Mouse (Mus musculus): ENCODE measurements around the gene Tnpo3. TPM values are rescaled to one million over a fixed set of nuclear protein-coding genes. Genes with fewer than 3 reads are reported as not detected.

Gene Tnpo3
- polyA plus RNA-seq (2015; fragmentation: Nextera tagmentation; extraction: Ambion mirVana), result 87.5 and 93.2 TPM in 2 replicates

GRCm38 (mm10) chr6:29609111-29610019 is at the start of gene Tnpo3:
Gene Tnpo3 (minus strand): TSS chr6:29609887.
- WGBS, result under 1% methylated on average over 67 of the region's 67 CpGs
- no peaks in the 10 kb centered on the region for H3K27me3 ChIP-seq (replicated peaks)

GRCm38 (mm10) chr6:29658626-29659475 is 49.2 kb upstream of the Tnpo3 start:
- H3K36me3 ChIP-seq (replicated peaks), result no peaks in the 10 kb centered on the region
- 92% methylated on average over 3 of the region's 3 CpGs for WGBS
- no peak overlapping the region for H3K4me3 ChIP-seq
- no peak overlapping the region for H3K9ac ChIP-seq
- no peaks in the 10 kb centered on the region for H3K4me1 ChIP-seq
- H3K27ac ChIP-seq, result no peak overlapping the region
- H3K27me3 ChIP-seq (replicated peaks), result no peaks in the 10 kb centered on the region
- ATAC-seq (replicated peaks), result no peak
- H3K4me2 ChIP-seq, result no peak overlapping the region
- no peaks in the 10 kb centered on the region for H3K9me3 ChIP-seq

More at GRCm38 (mm10) chr6:29609111-29610019, at the start of gene Tnpo3:
- H3K27ac ChIP-seq, result peak within 1 kb of the TSS; percentile 96
- no peaks in the 10 kb centered on the region for H3K9me3 ChIP-seq
- peaks cover 22% of the 10 kb centered on the region for H3K4me1 ChIP-seq
- peak; percentile 97 for ATAC-seq (replicated peaks)
- peak within 1 kb of the TSS; percentile 98 for H3K9ac ChIP-seq
- peak within 1 kb of the TSS; percentile 81 for H3K4me2 ChIP-seq
- peak within 1 kb of the TSS; percentile 96 for H3K4me3 ChIP-seq
- no peaks in the 10 kb centered on the region for H3K36me3 ChIP-seq (replicated peaks)

DNA sequence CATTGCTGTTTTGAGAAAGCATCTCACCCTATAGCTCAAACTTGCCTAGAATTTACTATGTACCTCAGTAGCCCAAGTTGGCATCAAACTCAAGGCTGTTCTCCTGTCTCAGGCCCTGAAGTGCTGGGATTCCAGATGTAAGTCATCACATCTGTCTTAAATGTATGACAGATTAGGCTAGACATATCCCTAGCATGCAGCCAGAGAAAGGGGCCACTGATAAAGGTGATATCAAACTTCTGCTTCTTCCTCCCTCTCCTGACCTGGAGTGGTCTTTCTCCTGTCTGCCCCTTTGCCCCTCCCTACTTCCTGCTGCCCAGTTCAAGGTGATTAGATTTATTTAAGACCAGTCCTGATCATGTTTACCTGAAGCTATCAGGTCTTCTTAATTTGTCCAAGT is 43.6 kb upstream of the Tnpo3 start:
- H3K9me3 ChIP-seq, result no peaks in the 10 kb centered on the region
- H3K36me3 ChIP-seq (replicated peaks), result no peaks in the 10 kb centered on the region
- H3K9ac ChIP-seq, result no peak overlapping the region
- H3K4me1 ChIP-seq, result no peaks in the 10 kb centered on the region
- no peak overlapping the region for H3K4me2 ChIP-seq
- no peaks in the 10 kb centered on the region for H3K27me3 ChIP-seq (replicated peaks)
- no peak overlapping the region for H3K4me3 ChIP-seq
- no peak for ATAC-seq (replicated peaks)
- no peak overlapping the region for H3K27ac ChIP-seq

GRCm38 (mm10) chr6:29650170-29650549 is 40.5 kb upstream of the Tnpo3 start:
- no peaks in the 10 kb centered on the region for H3K36me3 ChIP-seq (replicated peaks)
- 75% methylated on average over 10 of the region's 10 CpGs for WGBS
- no peak overlapping the region for H3K4me2 ChIP-seq
- H3K9ac ChIP-seq, result no peak overlapping the region
- no peak overlapping the region for H3K4me3 ChIP-seq
- no peaks in the 10 kb centered on the region for H3K27me3 ChIP-seq (replicated peaks)
- H3K4me1 ChIP-seq, result no peaks in the 10 kb centered on the region
- H3K27ac ChIP-seq, result no peak overlapping the region
- H3K9me3 ChIP-seq, result no peaks in the 10 kb centered on the region
- ATAC-seq (replicated peaks), result no peak

DNA sequence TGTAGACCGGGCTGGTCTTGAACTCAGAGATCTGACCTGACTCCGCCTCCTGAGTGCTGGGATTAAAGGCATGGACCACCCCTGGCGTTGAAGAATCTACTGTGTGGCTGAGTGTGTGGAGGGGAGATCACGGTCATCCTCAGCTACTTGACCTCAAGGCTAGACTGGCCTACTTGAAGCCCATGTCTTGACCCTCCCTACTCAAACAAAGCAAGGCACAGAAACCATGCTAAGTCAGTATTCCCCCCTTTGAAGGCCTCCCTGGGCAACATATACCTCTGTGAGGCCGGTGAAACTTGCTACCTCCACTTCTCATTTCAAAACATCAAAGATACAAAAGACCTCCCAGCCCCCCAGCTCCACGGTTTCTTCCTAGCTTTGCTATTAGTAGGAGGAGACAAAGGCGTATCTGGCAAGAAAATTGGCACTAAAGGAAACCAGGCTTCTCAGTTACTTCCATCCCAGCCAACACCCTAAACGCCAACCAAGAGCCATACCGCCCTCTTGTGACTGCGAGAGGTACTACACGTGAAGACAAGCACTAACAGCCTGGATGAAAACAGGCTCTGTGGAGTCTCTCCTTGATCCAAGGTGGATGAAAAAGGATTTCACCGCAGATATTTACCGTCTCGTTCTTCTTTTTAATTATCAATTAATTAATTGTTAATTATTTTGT is 39.9 kb upstream of the Tnpo3 start:
- Histone ChIP-seq H3K27me3 (replicated peaks) (no peaks in the 10 kb centered on the region), H3K9ac (no peak overlapping the region), H3K27ac (no peak overlapping the region), H3K4me3 (no peak overlapping the region), H3K4me2 (no peak overlapping the region), H3K9me3 (no peaks in the 10 kb centered on the region), H3K36me3 (replicated peaks) (no peaks in the 10 kb centered on the region), H3K4me1 (no peaks in the 10 kb centered on the region)
- no peak for ATAC-seq (replicated peaks)
- 29% methylated on average over 14 of the region's 14 CpGs for WGBS

- H3K4me2 ChIP-seq, result no peak overlapping the region
- H3K9me3 ChIP-seq, result no peaks in the 10 kb centered on the region; the same call in 1 of the 2 replicates
- ATAC-seq (replicated peaks), result no peak
- H3K4me3 ChIP-seq, result no peak overlapping the region
- no peak overlapping the region for H3K27ac ChIP-seq
- no peak overlapping the region for H3K9ac ChIP-seq
- 88% methylated on average over 4 of the region's 4 CpGs for WGBS
- H3K4me1 ChIP-seq, result no peaks in the 10 kb centered on the region
- H3K27me3 ChIP-seq (replicated peaks), result peaks cover 3% of the 10 kb centered on the region; the same call in 1 of the 2 replicates
- no peaks in the 10 kb centered on the region for H3K36me3 ChIP-seq (replicated peaks)
These were observed 32.1 kb upstream of the Tnpo3 start for GRCm38 (mm10) chr6:29641816-29642215.

GRCm38 (mm10) chr6:29639580-29640419 is 30.1 kb upstream of the Tnpo3 start:
- ATAC-seq (replicated peaks), result no peak
- WGBS, result 9% methylated on average over 7 of the region's 7 CpGs
- Histone ChIP-seq H3K9ac (no peak overlapping the region), H3K4me2 (no peak overlapping the region), H3K36me3 (replicated peaks) (no peaks in the 10 kb centered on the region), H3K9me3 (no peaks in the 10 kb centered on the region; the same call in 1 of the 2 replicates), H3K27ac (no peak overlapping the region), H3K27me3 (replicated peaks) (peaks cover 3% of the 10 kb centered on the region; the same call in 1 of the 2 replicates), H3K4me3 (no peak overlapping the region), H3K4me1 (no peaks in the 10 kb centered on the region)

DNA sequence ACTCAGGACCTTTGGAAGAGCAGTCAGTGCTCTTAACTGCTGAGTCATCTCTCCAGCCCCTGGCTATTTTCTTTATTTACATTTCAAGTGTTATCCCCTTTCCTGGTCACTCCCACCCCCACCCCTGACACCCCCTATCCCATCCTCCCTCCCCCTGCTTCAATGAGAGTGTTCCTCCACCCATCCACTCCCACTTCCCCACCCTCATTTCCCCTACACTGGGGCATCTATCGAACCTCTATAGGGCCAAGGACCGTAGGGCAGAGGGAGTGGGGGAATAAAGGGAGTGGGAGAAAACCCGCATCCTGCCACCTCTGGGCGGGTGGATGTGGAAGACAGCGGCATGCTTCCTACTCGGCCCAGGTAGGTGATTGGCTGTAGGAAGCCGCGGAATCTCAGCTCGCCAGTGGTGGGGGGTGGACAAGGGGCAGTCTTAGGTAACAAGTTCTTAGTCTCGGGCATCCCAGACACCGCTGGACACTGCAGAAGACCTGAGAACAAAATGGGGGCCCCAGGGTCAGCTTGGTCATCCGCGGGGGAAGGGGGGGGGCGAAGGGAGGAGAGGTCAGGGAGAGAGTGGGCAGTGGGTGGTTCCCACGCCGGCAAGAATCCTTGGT is 29.3 kb upstream of the Tnpo3 start:
- WGBS, result 14% methylated on average over 16 of the region's 16 CpGs
- ATAC-seq (replicated peaks), result no peak

DNA sequence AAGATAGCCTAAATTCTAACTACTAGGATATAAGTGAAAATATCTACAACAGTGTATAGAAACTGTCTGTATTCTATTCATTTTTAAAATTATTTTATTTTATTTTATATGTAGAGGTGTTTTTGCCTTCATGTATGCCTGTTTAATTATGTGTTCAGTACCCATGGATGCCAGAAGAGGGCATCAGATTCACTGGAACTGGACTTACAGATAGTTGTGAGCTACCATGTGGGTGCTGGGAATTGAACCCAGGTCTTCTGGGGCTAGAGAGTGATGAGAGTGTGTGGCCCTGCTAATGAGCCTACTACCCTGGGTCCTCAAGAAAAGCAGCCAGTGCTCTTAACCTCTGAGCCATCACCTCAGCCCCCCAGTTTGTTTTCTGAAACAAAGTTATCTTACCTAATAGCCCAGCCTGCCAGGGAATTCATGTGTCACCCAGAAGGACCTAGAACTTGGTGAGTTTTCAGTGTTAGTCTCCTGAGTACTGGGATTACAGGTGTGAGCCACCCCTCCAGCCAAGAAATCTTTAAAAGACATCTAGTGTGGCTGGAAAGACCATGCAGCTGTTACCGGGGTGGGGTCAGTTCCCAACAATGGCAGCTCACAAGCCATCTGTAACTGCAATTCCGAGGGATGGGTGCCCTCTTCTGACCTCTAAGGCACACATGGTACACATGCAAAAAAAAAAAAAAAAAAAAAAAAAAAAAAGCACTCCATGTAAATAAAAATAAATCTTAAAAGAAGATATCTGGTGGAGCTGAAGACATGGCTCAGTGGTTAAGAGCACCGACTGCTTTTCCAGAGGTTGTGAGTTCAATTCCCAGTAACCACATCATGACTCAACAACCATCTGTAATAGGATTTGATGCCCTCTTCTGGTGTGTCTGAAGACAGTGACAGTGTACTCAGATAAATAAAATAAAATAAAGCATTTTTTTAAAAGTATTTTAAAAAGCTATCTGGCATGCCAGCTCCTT is 28.0 kb upstream of the Tnpo3 start:
- no peak for ATAC-seq (replicated peaks)
- Histone ChIP-seq H3K27me3 (replicated peaks) (peaks cover 3% of the 10 kb centered on the region; the same call in 1 of the 2 replicates), H3K27ac (no peak overlapping the region)

More for the DNA sequence above, 29.3 kb upstream of the Tnpo3 start:
- H3K27ac ChIP-seq, result no peak overlapping the region
- no peaks in the 10 kb centered on the region; the same call in 1 of the 2 replicates for H3K9me3 ChIP-seq
- no peak overlapping the region for H3K4me2 ChIP-seq
- H3K9ac ChIP-seq, result no peak overlapping the region
- H3K4me1 ChIP-seq, result no peaks in the 10 kb centered on the region
- peaks cover 3% of the 10 kb centered on the region; the same call in 1 of the 2 replicates for H3K27me3 ChIP-seq (replicated peaks)
- H3K36me3 ChIP-seq (replicated peaks), result no peaks in the 10 kb centered on the region
- H3K4me3 ChIP-seq, result no peak overlapping the region

More for the DNA sequence above, 28.0 kb upstream of the Tnpo3 start:
- no peak overlapping the region for H3K9ac ChIP-seq
- no peaks in the 10 kb centered on the region; the same call in 1 of the 2 replicates for H3K9me3 ChIP-seq
- 83% methylated on average over 3 of the region's 3 CpGs for WGBS
- H3K36me3 ChIP-seq (replicated peaks), result no peaks in the 10 kb centered on the region
- no peaks in the 10 kb centered on the region for H3K4me1 ChIP-seq
- H3K4me2 ChIP-seq, result no peak overlapping the region
- H3K4me3 ChIP-seq, result no peak overlapping the region
